Mouse (Mus musculus): ENCODE results near the gene Rbm15b.

Rbm15b gene

GRCm38 (mm10) chr9:106886828-106887702, at the start of gene Rbm15b:
TSS of gene Rbm15b (minus strand) at chr9:106887428.
- peak; percentile 98 for DNase-seq (ENCODE audit: low read depth, low spot score)

- DNase-seq (ENCODE audit: low read depth, low spot score) = no peak
These were observed 47.8 kb upstream of the Rbm15b start for GRCm38 (mm10) chr9:106934998-106935397.

- DNase-seq (ENCODE audit: low read depth, low spot score) = no peak
These were observed 27.6 kb upstream of the Rbm15b start for GRCm38 (mm10) chr9:106914878-106915277.

- DNase-seq (ENCODE audit: low read depth, low spot score) = no peak
These were observed 26.5 kb upstream of the Rbm15b start for GRCm38 (mm10) chr9:106913759-106914158.

GRCm38 (mm10) chr9:106911624-106912023, 24.4 kb upstream of the Rbm15b start:
- no peak for DNase-seq (ENCODE audit: low read depth, low spot score)

DNA sequence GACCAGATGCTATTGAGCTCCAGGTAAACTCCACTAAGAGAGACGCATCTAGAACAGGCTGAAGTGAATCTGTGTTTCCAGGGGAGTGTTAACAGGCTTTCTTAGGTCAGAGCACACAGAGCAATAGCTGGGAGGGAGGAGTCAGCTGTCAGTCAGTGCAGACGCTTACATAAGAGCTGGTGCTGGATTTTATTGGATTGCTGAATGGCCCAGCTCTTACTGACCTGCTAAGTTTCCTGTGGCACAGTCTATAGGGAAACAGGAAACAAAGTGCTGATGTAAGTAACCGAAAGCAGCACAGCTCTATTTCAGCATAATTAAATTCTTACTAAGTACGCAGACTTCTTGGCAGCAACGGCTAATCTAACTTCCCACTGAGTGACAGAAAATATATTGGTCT, 21.5 kb upstream of the Rbm15b start:
- DNase-seq (ENCODE audit: low read depth, low spot score) = no peak

DNA sequence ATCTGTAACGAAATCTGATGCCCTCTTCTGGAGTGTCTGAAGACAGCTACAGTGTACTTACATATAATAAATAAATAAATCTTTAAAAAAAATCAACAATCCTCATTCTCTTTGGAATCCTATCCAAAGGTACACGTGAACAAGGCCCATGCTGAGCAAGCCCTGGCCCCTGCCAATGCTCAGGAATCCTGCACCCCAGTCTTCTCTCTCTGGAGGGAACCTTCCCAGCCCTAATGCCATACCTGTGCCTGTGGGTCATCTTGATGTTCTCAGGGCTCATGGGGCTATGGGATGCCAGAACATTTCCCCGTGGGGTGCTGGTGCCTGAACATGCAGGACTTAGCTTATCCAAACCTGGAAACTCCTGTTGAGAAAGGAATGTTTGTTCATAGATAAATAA, 20.9 kb upstream of the Rbm15b start:
- no peak for DNase-seq (ENCODE audit: low read depth, low spot score)

- DNase-seq (ENCODE audit: low read depth, low spot score) = no peak
These were observed 19.4 kb upstream of the Rbm15b start for GRCm38 (mm10) chr9:106906597-106906996.

DNA sequence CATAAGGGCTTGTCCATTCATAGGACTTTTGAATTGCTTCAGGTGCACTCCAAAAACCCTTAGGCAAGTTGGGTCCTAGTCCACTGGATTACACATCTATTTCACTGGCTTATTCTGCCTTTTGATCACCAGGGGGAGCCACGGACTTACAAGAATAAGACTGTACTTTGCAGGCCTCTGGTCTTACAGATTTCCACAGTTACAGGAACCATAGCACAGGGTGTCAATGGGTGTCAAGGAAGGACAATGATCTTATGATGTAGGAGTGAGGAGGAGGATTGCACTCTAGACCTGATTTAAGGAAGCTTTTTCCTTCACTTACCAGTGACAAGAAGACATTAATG, 16.5 kb upstream of the Rbm15b start:
- no peak for DNase-seq (ENCODE audit: low read depth, low spot score)

DNA sequence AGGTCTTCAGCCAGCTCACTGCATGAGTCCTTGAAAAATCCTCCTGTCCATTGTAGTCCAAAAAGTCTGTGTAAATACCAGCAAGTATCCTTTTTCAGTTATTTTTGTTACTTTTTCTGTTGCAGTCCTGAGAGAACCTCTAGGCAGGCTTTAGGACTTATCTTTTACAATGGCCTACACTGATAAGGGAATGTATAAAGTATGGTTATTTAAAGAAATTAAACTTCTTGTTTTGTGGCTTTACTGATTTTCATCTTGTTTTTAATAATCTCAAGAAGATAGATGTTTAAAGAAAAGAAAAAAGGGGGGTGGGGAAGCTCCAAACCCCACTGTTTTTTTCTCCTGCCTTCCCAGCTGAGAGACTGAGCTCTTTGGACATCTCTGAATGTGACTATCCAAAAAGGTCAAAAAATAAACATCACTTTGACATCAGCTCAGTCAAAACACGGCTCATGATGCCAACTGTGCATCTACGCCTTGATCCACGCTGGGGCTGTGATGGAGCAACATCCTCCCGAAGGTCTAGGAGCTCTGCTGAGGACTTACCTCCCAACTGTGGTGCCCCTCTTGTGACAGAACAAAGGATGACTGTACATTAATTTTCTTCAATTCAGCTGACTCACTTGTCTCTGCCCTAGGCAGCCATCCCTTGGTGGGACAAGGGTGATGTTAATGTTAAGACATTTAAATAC, 16.0 kb upstream of the Rbm15b start:
- DNase-seq (ENCODE audit: low read depth, low spot score) = no peak

- DNase-seq (ENCODE audit: low read depth, low spot score) = no peak
These were observed 14.4 kb upstream of the Rbm15b start for GRCm38 (mm10) chr9:106901596-106901995.

- DNase-seq (ENCODE audit: low read depth, low spot score) = no peak
These were observed 11.7 kb upstream of the Rbm15b start for GRCm38 (mm10) chr9:106898901-106899300.

GRCm38 (mm10) chr9:106893327-106893726, 6.1 kb upstream of the Rbm15b start:
- no peak for DNase-seq (ENCODE audit: low read depth, low spot score)

- no peak for DNase-seq (ENCODE audit: low read depth, low spot score)
These were observed 5.3 kb upstream of the Rbm15b start for GRCm38 (mm10) chr9:106892552-106892875.

- peak; percentile 96 for DNase-seq (ENCODE audit: low read depth, low spot score)
These were observed 4.8 kb upstream of the Rbm15b start, which contains the start of gene Manf for GRCm38 (mm10) chr9:106891829-106892551. TSS of gene Manf (minus strand) at chr9:106891979.

- DNase-seq (ENCODE audit: low read depth, low spot score) = no peak
These were observed 4.1 kb upstream of the Rbm15b start for GRCm38 (mm10) chr9:106891341-106891741.

DNA sequence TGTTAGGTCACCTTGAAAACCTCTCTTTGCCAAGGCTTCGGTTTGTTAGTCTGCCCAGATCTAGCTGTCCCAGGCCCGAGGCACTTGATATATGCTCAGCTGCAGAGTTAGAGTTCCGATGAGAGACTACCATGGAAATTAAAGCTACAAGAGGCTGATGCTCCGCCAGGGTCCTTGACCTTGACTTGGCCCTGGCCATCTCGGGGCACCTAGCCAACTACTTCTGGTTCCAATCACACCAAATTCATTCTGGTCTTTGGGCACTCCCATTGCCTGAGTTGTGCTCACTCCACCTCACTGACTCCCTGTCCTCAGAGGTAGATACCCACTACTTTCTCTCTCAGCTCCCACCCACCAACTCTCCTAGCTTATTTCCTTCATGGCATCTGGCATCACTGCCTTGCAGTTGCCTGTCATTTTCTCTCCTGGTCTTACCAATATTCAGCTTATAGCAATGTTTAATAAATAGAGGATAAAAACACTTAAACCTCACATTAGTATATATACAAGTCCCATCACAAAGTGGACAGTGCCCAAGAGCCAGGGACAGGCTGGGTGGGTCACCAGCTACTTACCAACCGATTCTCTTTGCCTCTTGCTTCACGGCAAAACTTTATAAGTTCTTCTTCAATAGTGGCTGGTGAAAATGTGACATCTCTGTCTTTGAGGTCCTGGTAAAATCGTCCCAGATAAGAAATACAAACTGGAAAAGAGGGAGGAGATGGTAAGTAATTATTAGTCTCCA, 3.4 kb upstream of the Rbm15b start:
- DNase-seq (ENCODE audit: low read depth, low spot score) = no peak

GRCm38 (mm10) chr9:106889321-106889720, 2.1 kb upstream of the Rbm15b start:
- DNase-seq (ENCODE audit: low read depth, low spot score) = no peak

DNA sequence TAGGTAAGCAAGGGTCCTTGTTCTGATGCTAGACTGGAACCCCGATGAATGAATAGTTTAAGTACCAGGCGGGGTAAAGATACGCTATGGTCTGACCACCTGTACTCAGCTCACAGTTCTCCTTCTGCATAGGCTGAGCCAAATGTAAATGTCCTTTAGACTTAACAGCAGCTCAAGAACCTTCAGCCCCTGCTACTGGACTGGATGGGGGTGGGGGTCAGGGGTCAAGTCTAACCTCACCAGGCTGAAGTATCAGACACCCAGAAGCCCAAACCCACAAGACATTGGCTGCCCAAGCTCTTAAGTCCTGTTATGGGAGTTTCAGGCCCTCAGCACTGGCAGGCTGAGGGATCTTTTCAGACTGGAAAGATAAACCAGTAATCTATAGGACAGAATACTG, 1.1 kb upstream of the Rbm15b start:
- no peak for DNase-seq (ENCODE audit: low read depth, low spot score)

DNA sequence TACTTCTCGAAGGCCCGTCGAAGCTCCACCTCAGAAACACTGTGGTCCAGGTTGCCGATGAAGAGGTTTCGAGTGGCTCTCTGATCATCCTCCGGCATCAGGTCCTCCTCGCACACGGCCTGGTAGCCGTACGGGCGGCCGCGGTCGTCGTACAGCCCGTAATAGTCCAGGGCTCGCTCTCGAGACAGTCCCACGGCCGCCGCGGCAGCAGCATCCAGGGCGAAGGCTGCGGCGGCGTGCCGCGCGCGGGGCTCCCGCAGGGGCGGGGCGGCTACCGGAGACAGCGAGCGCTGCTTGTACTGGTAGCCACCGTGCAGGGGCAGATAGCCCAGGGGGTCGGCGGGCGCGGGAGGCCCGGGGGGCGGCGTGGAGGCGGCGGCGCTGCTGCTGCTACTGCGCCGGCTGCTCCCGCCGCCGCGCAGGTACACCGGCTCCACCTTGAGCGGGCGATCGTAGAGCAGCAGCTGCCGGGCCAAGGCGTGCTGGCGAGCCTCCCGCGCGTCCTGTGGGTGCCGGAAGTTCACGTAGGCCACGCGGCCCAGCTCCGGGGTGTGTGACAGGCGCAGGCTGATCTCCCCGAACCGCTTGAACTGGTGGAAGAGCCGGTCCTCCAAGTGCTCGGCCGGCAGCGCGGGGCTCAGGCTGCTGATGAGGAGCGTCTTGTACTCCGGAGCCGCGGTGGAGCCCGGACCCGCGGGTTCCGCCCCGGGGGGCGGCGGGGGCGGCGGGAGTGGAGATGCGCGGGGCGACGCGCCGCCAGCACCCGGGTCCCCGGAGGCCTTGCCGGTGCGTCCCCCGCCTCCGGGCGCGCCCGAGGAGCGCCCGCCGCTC, 1.1 kb downstream of the Rbm15b start:
- DNase-seq (ENCODE audit: low read depth, low spot score) = no peak

Data from embryo, embryonic 11.5 days (tissue).